In genomic region chr12:34338886-34339285, GRCm38 (mm10) we compare ENCODE assay signal across 18 mouse cellular contexts.
"Had no signal": no experiment of that assay in that cellular context is flagged by ENCODE, and none has a peak within 500 bp of the region (broad histone marks: within the 10 kb centered on the region; RNA-seq: fewer than 3 reads in every experiment).

No protein-coding gene starts in this region.

- H3K9me3 ChIP-seq: lung, embryonic 15.5 days; midbrain, embryonic 10.5 days; midbrain, embryonic 12.5 days; neural tube, embryonic 12.5 days; stomach, embryonic 15.5 days had no signal

- H3K4me1 ChIP-seq: lung, embryonic 15.5 days; midbrain, embryonic 10.5 days; midbrain, embryonic 12.5 days; neural tube, embryonic 12.5 days; stomach, embryonic 15.5 days had no signal

- H3K4me3 ChIP-seq: lung, embryonic 15.5 days; midbrain, embryonic 10.5 days; midbrain, embryonic 12.5 days; neural tube, embryonic 12.5 days; stomach, embryonic 15.5 days had no signal

- H3K27ac ChIP-seq: lung, embryonic 15.5 days; macrophage; midbrain, embryonic 10.5 days; midbrain, embryonic 12.5 days; neural tube, embryonic 12.5 days; stomach, embryonic 15.5 days; stomach, postnatal 0 days had no signal

- H3K36me3 ChIP-seq: lung, embryonic 15.5 days; midbrain, embryonic 10.5 days; midbrain, embryonic 12.5 days; neural tube, embryonic 12.5 days; stomach, embryonic 15.5 days had no signal

- H3K27me3 ChIP-seq: lung, embryonic 15.5 days; midbrain, embryonic 12.5 days; neural tube, embryonic 12.5 days; stomach, embryonic 15.5 days had no signal

- ATAC-seq: liver, postnatal 0 days; lung, postnatal 0 days; midbrain, embryonic 16.5 days had no signal

- DNase-seq: liver, postnatal 0 days; lung, adult 2 months; lung, postnatal 14 days; lung, postnatal 36 days; midbrain, embryonic 14.5 days; right cerebral cortex, postnatal 14 days; thymus, adult 2 months; thymus, postnatal 25 days; thymus, postnatal 4 days had no signal
